Mouse (Mus musculus) MEL (cell line): ENCODE data around the gene Bcar1. TPM values are rescaled to one million over a fixed set of nuclear protein-coding genes. Genes with fewer than 3 reads are reported as not detected.

Source experiments
- DNase-seq: peaks from one replicate; pipeline ENCODE4 v3.0.0; 2011; ENCODE audit warnings: low read depth, low spot score
- H3K27ac ChIP-seq: 2 replicates; pipeline ENCODE4 v1.5.1; 2012; ENCODE audit warnings: low read depth, mild to moderate bottlenecking, control low read depth, low read length, moderate library complexity; ENCODE audit not compliant: control insufficient read depth
- H3K27me3 ChIP-seq, 2 experiments: fragments of 150-350 bp in 1 of 2; sonication (generic) in 1 of 2; 2 replicates each; pipeline ENCODE4 v1.6.1; 2012; ENCODE audit warnings: low read length in 2 of 2, mild to moderate bottlenecking in 2 of 2, improper control_type of control experiment in 1 of 2, moderate library complexity in 1 of 2; ENCODE audit not compliant: insufficient read depth in 2 of 2, control insufficient read depth in 1 of 2
- H3K36me3 ChIP-seq, 2 experiments: 2 replicates each; pipeline ENCODE4 v1.6.1; 2012 to 2014; ENCODE audit warnings: low read length in 2 of 2, improper control_type of control experiment in 1 of 2, inconsistent platforms in 1 of 2, mild to moderate bottlenecking in 1 of 2; ENCODE audit not compliant: insufficient read depth in 2 of 2, control insufficient read depth in 1 of 2
- H3K4me1 ChIP-seq, 2 experiments: fragments of 150-350 bp in 1 of 2; sonication (generic) in 1 of 2; 2 replicates each; pipeline ENCODE4 v1.6.1; 2012; ENCODE audit warnings: low read length in 2 of 2, improper control_type of control experiment in 1 of 2, mild to moderate bottlenecking in 1 of 2; ENCODE audit not compliant: insufficient read depth in 2 of 2, control insufficient read depth in 1 of 2
- H3K4me3 ChIP-seq, 2 experiments: fragments of 150-350 bp in 1 of 2; sonication (generic) in 1 of 2; 2 replicates each; pipeline ENCODE4 v1.5.1; 2012; ENCODE audit warnings: low read depth in 2 of 2, low read length in 2 of 2, mild to moderate bottlenecking in 2 of 2, moderate library complexity in 2 of 2, control low read depth in 1 of 2, improper control_type of control experiment in 1 of 2; ENCODE audit not compliant: control insufficient read depth in 1 of 2, insufficient read depth in 1 of 2
- H3K79me2 ChIP-seq: 2 replicates; pipeline ENCODE4 v1.6.1; 2012; ENCODE audit warnings: mild to moderate bottlenecking, low read length, moderate library complexity; ENCODE audit not compliant: control insufficient read depth, poor library complexity, insufficient read depth
- H3K9ac ChIP-seq: 2 replicates; pipeline ENCODE4 v1.6.1; 2012; ENCODE audit warnings: low read depth, mild to moderate bottlenecking, control low read depth, low read length, moderate library complexity; ENCODE audit not compliant: control insufficient read depth, poor library complexity, severe bottlenecking
- H3K9me3 ChIP-seq: fragments of 150-350 bp; sonication (generic); replicated peaks from 2 replicates; pipeline ENCODE4 v1.6.1; 2012; ENCODE audit warnings: mild to moderate bottlenecking, low read length, improper control_type of control experiment, moderate library complexity; ENCODE audit not compliant: insufficient read depth
- CHD1 ChIP-seq: IDR thresholded peaks from 2 replicates; pipeline ENCODE4 v1.6.1; 2012; ENCODE audit warnings: low read depth, mild to moderate bottlenecking, inconsistent platforms, low read length, improper control_type of control experiment
- CHD2 ChIP-seq: IDR thresholded peaks from 2 replicates; pipeline ENCODE4 v1.6.1; 2011; ENCODE audit warnings: low read length, improper control_type of control experiment
- E2F4 ChIP-seq: IDR thresholded peaks from 2 replicates; pipeline ENCODE4 v1.6.1; 2011; ENCODE audit warnings: low read depth, low read length, improper control_type of control experiment, borderline replicate concordance
- ELF1 ChIP-seq: IDR thresholded peaks from 2 replicates; pipeline ENCODE4 v1.6.1; 2014; ENCODE audit warnings: low read depth, mild to moderate bottlenecking, inconsistent platforms, low read length, improper control_type of control experiment, moderate library complexity
- EP300 ChIP-seq, 2 experiments: IDR thresholded peaks; 2 replicates each; pipeline ENCODE4 v1.6.1; 2011; ENCODE audit warnings: improper control_type of control experiment in 2 of 2, low read length in 2 of 2, low read depth in 1 of 2, mild to moderate bottlenecking in 1 of 2
- GABPA ChIP-seq: IDR thresholded peaks from 2 replicates; pipeline ENCODE4 v1.6.1; 2012; ENCODE audit warnings: low read depth, mild to moderate bottlenecking, inconsistent platforms, low read length, improper control_type of control experiment, moderate library complexity
- HCFC1 ChIP-seq: IDR thresholded peaks from 2 replicates; pipeline ENCODE4 v1.6.1; 2012; ENCODE audit warnings: low read depth, mild to moderate bottlenecking, inconsistent platforms, low read length, improper control_type of control experiment, moderate library complexity
- KAT2A ChIP-seq: conservative IDR thresholded peaks from 2 replicates; pipeline ENCODE4 v1.6.1; 2012; ENCODE audit warnings: low read depth, low read length, improper control_type of control experiment, inconsistent platforms
- MAZ ChIP-seq: IDR thresholded peaks from 2 replicates; pipeline ENCODE4 v1.6.1; 2012; ENCODE audit warnings: low read depth, mild to moderate bottlenecking, inconsistent platforms, low read length, improper control_type of control experiment
- MXI1 ChIP-seq: IDR thresholded peaks from 2 replicates; pipeline ENCODE4 v1.6.1; 2011; ENCODE audit warnings: mild to moderate bottlenecking, low read depth, low read length, improper control_type of control experiment
- MYC ChIP-seq: IDR thresholded peaks from 2 replicates; pipeline ENCODE4 v1.6.1; 2011; ENCODE audit warnings: low read depth, mild to moderate bottlenecking, low read length, improper control_type of control experiment, moderate library complexity
- POLR2AphosphoS5 ChIP-seq: IDR thresholded peaks from 2 replicates; pipeline ENCODE4 v1.6.1; 2012; ENCODE audit warnings: low read depth, borderline replicate concordance, mild to moderate bottlenecking, inconsistent platforms, low read length, moderate library complexity, mixed read lengths
- RAD21 ChIP-seq: IDR thresholded peaks from 2 replicates; pipeline ENCODE4 v1.6.1; 2011; ENCODE audit warnings: mild to moderate bottlenecking, low read depth, low read length, improper control_type of control experiment
- RCOR1 ChIP-seq: IDR thresholded peaks from 2 replicates; pipeline ENCODE4 v1.6.1; 2012; ENCODE audit warnings: low read depth, mild to moderate bottlenecking, inconsistent platforms, low read length, improper control_type of control experiment
- SMC3 ChIP-seq: IDR thresholded peaks from 2 replicates; pipeline ENCODE4 v1.6.1; 2011; ENCODE audit warnings: low read depth, low read length, improper control_type of control experiment
- TAL1 ChIP-seq: IDR thresholded peaks from 2 replicates; pipeline ENCODE4 v1.6.1; 2012; ENCODE audit warnings: mild to moderate bottlenecking, inconsistent platforms, low read length, moderate library complexity, mixed read lengths
- USF2 ChIP-seq, 2 experiments: IDR thresholded peaks; 2 replicates each; pipeline ENCODE4 v1.6.1; 2011 to 2012; ENCODE audit warnings: improper control_type of control experiment in 2 of 2, low read length in 2 of 2, borderline replicate concordance in 1 of 2, inconsistent platforms in 1 of 2, low read depth in 1 of 2, mild to moderate bottlenecking in 1 of 2; ENCODE audit not compliant: insufficient read depth in 1 of 2
- ZC3H11A ChIP-seq: IDR thresholded peaks from 2 replicates; pipeline ENCODE4 v1.6.1; 2012; ENCODE audit warnings: low read depth, mild to moderate bottlenecking, inconsistent platforms, low read length, improper control_type of control experiment
- polyA plus RNA-seq, 2 experiments: library from polyadenylated mRNA; stranded (reverse) in 1 of 2; unstranded in 1 of 2; fragments of >175 nt in 1 of 2; fragments of >200 nt in 1 of 2; gene quantifications; 2 replicates each; pipeline versions ENCODE4 v1.2.1 to v1.2.4; 2012; ENCODE audit warnings: low replicate concordance in 2 of 2, low read depth in 1 of 2; ENCODE audit not compliant: insufficient read length in 2 of 2, insufficient read depth in 1 of 2, missing spikeins in 1 of 2
- total RNA-seq: library from RNA; depleted of rRNA; stranded (reverse); fragments of 300-350 nt; gene quantifications from 2 replicates; pipeline ENCODE4 v1.2.3, GENCODE M21; 2012

Bcar1 gene
- total and polyA plus RNA-seq, 3 experiments = 6.5 to 17.4 TPM; not detected in 1

DNA sequence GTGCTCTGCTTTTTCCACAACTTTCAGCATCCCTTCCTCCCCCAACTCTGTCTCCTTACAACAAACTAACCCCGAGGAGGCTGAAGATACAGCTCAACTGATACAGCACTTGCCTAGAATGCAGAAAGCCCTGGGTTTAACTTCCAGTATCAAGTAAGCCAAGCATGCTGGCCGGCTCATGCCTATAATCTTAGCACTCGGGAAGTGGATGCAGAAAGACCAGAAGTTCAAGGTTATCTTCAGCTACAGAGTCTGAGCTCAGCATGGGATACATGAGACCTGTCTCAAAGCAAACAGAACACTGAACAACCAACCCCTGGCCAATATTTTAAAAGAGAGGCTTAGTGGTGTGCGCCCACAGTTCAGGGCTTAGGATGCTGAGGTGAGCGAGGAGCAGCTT is 44.5 kb upstream of the Bcar1 start:
- DNase-seq = no peak
- no peak overlapping the region for H3K9ac ChIP-seq
- H3K4me3 ChIP-seq = no peak overlapping the region
- no peak overlapping the region for H3K27ac ChIP-seq
- H3K4me1 ChIP-seq = no peaks in the 10 kb centered on the region
- no peaks in the 10 kb centered on the region for H3K79me2 ChIP-seq
- no peaks in the 10 kb centered on the region for H3K9me3 ChIP-seq
- peaks cover 0 to 5% of the 10 kb centered on the region in 2 experiments; a peak in 3 of 4 replicates for H3K36me3 ChIP-seq
- no peaks in the 10 kb centered on the region for H3K27me3 ChIP-seq
- TF ChIP-seq ELF1 = no peak
- TF ChIP-seq ZC3H11A = no peak
- no peak for TF ChIP-seq USF2 (IDR thresholded peaks at IDR 0.05; ENCODE audit: borderline replicate concordance in 1 of 2, insufficient read depth in 1 of 2, low read depth in 1 of 2, low read length in 2 of 2)

DNA sequence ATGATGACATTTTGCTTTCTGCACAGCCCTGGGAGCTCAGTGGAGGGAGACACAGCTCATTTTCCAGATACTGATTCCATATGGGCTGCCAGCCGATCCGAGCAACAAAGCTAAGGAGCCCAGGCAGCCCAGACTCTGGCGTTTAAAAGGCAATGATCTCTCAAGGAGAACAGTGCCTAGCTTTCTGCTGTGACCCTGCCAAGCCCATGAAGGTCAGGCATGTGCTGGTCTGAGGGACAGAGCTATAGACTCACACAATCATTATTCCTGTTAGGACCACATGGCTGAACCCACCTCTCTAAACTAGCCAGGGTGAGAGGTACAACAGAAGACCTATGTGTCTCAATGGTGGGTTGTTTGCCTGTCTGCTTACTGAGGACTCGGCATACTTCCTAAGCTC is 44.1 kb upstream of the Bcar1 start:
- no peaks in the 10 kb centered on the region for H3K9me3 ChIP-seq
- H3K4me1 ChIP-seq = no peaks in the 10 kb centered on the region
- no peaks in the 10 kb centered on the region for H3K27me3 ChIP-seq
- H3K4me3 ChIP-seq = no peak overlapping the region
- H3K27ac ChIP-seq = no peak overlapping the region
- no peak for DNase-seq
- H3K36me3 ChIP-seq = peaks cover 0 to 3% of the 10 kb centered on the region in 2 experiments; a peak in 3 of 4 replicates
- TF ChIP-seq E2F4 = no peak
- no peak for TF ChIP-seq HCFC1
- no peak for TF ChIP-seq POLR2AphosphoS5
- no peak for TF ChIP-seq CHD1
- TF ChIP-seq CHD2 = no peak
- TF ChIP-seq RAD21 = no peak
- TF ChIP-seq ELF1 = no peak
- TF ChIP-seq EP300 (IDR thresholded peaks at IDR 0.05; ENCODE audit: low read depth in 1 of 2, low read length in 2 of 2) = no peak
- no peak for TF ChIP-seq ZC3H11A
- no peak for TF ChIP-seq TAL1
- no peak for TF ChIP-seq MYC
- no peak for TF ChIP-seq MXI1
- no peak for TF ChIP-seq GABPA
- TF ChIP-seq RCOR1 = no peak
- TF ChIP-seq SMC3 = no peak
- TF ChIP-seq MAZ = no peak
- no peak for TF ChIP-seq KAT2A
- H3K79me2 ChIP-seq = no peaks in the 10 kb centered on the region
- no peak overlapping the region for H3K9ac ChIP-seq
